Mouse (Mus musculus) lung, embryonic 16.5 days (tissue): ENCODE measurements around the gene Cdc73. TPM values are rescaled to one million over a fixed set of nuclear protein-coding genes. Genes with fewer than 3 reads are reported as not detected.

Experiments
- ATAC-seq: fragments of 200-750 bp; cut with Nextera tagmentation; 2 replicates; pipeline ENCODE4 v1.8.0; 2017; ENCODE audit warnings: low read depth, mild to moderate bottlenecking, moderate library complexity
- H3K27ac ChIP-seq: fragments of 300-500 bp; sonication (generic); 2 replicates; pipeline ENCODE4 v1.5.1; 2014; ENCODE audit warnings: mild to moderate bottlenecking, control low read depth, low read length
- H3K27me3 ChIP-seq: fragments of 300-500 bp; sonication (generic); 2 replicates; pipeline ENCODE4 v1.6.1; 2014; ENCODE audit warnings: low read depth, low read length, mixed read lengths; ENCODE audit not compliant: control insufficient read depth, insufficient read depth
- H3K36me3 ChIP-seq: fragments of 300-500 bp; sonication (generic); 2 replicates; pipeline ENCODE4 v1.6.1; 2014; ENCODE audit warnings: low read length; ENCODE audit not compliant: control insufficient read depth, insufficient read depth
- H3K4me1 ChIP-seq: fragments of 300-500 bp; sonication (generic); replicated peaks from 2 replicates; pipeline ENCODE4 v1.6.1; 2014; ENCODE audit warnings: low read length, mixed read lengths; ENCODE audit not compliant: control insufficient read depth, insufficient read depth
- H3K4me2 ChIP-seq: fragments of 300-500 bp; sonication (generic); 2 replicates; pipeline ENCODE4 v1.6.1; 2014; ENCODE audit warnings: low read depth, low read length, control low read depth
- H3K4me3 ChIP-seq: fragments of 300-500 bp; sonication (generic); 2 replicates; pipeline ENCODE4 v1.5.1; 2014; ENCODE audit warnings: mild to moderate bottlenecking, low read length, control low read depth
- H3K9ac ChIP-seq: fragments of 300-500 bp; sonication (generic); 2 replicates; pipeline ENCODE4 v1.6.1; 2014; ENCODE audit warnings: low read length, control low read depth
- H3K9me3 ChIP-seq: fragments of 300-500 bp; sonication (generic); 2 replicates; pipeline ENCODE4 v1.6.1; 2016; ENCODE audit warnings: low read length; ENCODE audit not compliant: control insufficient read depth
- WGBS: fragments of 180-500 bp; shearing (Covaris S2); extraction: QIAGEN DNeasy Blood & Tissue Kit; methylation state at CpG from one replicate; pipeline ENCODE4 v1.1.7; 2014; 5-methylcytosine and 5-hydroxymethylcytosine counted together
- polyA plus RNA-seq: library from polyadenylated mRNA; unstranded; fragments of >200 nt; fragmentation: Nextera tagmentation; extraction: Ambion mirVana; gene quantifications from 2 replicates; pipeline ENCODE4 v1.2.1, GENCODE M21; 2015

Gene Cdc73
- polyA plus RNA-seq = 10.4 and 13.0 TPM in 2 replicates

DNA sequence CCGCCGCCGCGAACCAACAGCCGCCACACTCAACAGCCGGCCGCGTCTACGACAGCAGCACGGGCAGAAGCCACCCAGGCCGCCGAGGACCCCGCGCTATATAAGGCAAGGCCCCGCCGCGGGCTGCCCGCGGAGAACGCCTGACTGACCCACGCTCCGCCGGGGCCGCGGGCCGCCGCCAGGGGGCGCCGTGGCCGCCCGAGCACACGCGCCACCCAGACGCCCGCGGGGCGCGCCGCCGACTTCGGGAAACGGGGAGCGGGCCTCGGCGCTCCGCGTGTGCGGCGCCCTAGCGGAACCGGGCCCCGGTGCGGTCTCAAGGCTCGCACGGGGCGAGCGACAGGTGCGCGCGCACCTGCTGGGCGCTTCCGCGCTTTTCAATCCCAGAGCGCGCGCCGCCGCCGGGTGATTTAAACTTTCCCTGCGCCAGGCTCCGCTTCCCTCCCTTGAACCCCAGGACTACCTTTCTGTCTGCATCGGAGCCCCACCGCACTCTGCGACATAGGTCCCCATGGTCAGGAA lies at the start of gene Cdc73:
TSS of gene Cdc73 (minus strand) at position 153 of the 522 bp plus-strand sequence.
- under 1% methylated on average over 35 of the region's 74 CpGs for WGBS
- ATAC-seq = peak; percentile 100

GRCm38 (mm10) chr1:143745871-143746270 lies 43.2 kb upstream of the Cdc73 start:
- Histone ChIP-seq H3K9me3 (no peaks in the 10 kb centered on the region), H3K9ac (no peak overlapping the region), H3K4me1 (no peaks in the 10 kb centered on the region), H3K36me3 (peaks cover 27% of the 10 kb centered on the region), H3K27ac (no peak overlapping the region), H3K4me2 (no peak overlapping the region), H3K27me3 (no peaks in the 10 kb centered on the region), H3K4me3 (no peak overlapping the region)
- no peak for ATAC-seq
- 92% methylated on average over 10 of the region's 10 CpGs for WGBS

More for the DNA sequence above, at the start of gene Cdc73:
- H3K27me3 ChIP-seq = no peaks in the 10 kb centered on the region
- H3K9ac ChIP-seq = peak within 1 kb of the TSS; percentile 95
- no peaks in the 10 kb centered on the region for H3K9me3 ChIP-seq
- peak within 1 kb of the TSS; percentile 86 for H3K4me3 ChIP-seq
- peaks cover 12% of the 10 kb centered on the region for H3K4me1 ChIP-seq
- peak within 1 kb of the TSS; percentile 73 for H3K4me2 ChIP-seq
- peak within 1 kb of the TSS; percentile 88 for H3K27ac ChIP-seq
- H3K36me3 ChIP-seq = peaks cover 3% of the 10 kb centered on the region; the same call in 1 of the 2 replicates

DNA sequence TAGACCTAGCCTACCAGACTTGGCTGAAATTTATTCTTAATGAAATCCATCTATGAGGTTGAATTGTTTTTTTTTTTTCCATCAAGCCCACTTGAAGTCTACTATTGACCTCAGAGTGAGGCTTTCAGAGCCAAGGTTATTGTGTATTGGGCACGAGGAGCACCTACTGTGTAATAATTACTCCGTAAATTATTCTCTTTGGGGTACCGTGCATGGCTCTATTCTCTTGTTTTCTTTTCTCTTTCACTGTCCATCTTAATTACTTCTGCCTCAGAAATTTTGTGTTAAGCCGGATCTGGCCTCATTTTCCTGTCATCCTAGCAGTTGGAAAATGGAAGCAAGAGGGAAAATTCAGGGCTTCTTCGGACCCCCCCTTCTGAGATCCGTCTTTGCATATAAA lies 39.5 kb upstream of the Cdc73 start:
- H3K36me3 ChIP-seq = peaks cover 22% of the 10 kb centered on the region
- H3K4me1 ChIP-seq = no peaks in the 10 kb centered on the region
- WGBS = 92% methylated on average over 6 of the region's 6 CpGs
- no peak overlapping the region for H3K27ac ChIP-seq
- no peaks in the 10 kb centered on the region for H3K9me3 ChIP-seq
- ATAC-seq = no peak
- H3K9ac ChIP-seq = no peak overlapping the region
- H3K4me2 ChIP-seq = no peak overlapping the region
- H3K4me3 ChIP-seq = no peak overlapping the region
- no peaks in the 10 kb centered on the region for H3K27me3 ChIP-seq

DNA sequence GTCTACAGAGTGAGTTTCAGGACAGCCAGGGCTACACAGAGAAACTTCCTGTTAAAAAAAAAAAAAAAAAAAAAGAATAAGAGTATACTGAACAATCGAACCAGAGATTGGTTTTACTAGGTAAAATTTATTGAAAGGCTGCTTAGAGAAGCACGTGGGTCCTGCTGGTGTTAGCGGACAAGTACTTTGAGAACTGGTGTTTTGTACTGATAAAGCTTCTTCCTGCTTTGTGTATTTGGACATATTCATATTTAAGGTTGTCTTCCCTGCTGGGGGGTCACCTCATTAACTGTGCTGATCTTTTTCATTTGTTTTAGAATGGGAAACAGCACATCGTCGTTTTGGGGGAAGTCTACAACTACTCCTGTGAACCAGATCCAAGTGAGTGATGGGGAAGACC lies 38.6 kb upstream of the Cdc73 start:
- peaks cover 16% of the 10 kb centered on the region for H3K36me3 ChIP-seq
- H3K9me3 ChIP-seq = no peaks in the 10 kb centered on the region
- H3K9ac ChIP-seq = no peak overlapping the region
- no peak overlapping the region for H3K4me3 ChIP-seq
- WGBS = 86% methylated on average over 5 of the region's 5 CpGs
- H3K27ac ChIP-seq = no peak overlapping the region
- no peak for ATAC-seq
- H3K4me2 ChIP-seq = no peak overlapping the region
- H3K27me3 ChIP-seq = no peaks in the 10 kb centered on the region
- no peaks in the 10 kb centered on the region for H3K4me1 ChIP-seq

GRCm38 (mm10) chr1:143740581-143740980 lies 37.9 kb upstream of the Cdc73 start:
- H3K4me1 ChIP-seq = no peaks in the 10 kb centered on the region
- no peaks in the 10 kb centered on the region for H3K27me3 ChIP-seq
- H3K27ac ChIP-seq = no peak overlapping the region
- H3K36me3 ChIP-seq = peaks cover 16% of the 10 kb centered on the region
- ATAC-seq = no peak
- H3K9ac ChIP-seq = no peak overlapping the region
- H3K9me3 ChIP-seq = no peaks in the 10 kb centered on the region
- no peak overlapping the region; the same call in 1 of the 2 replicates for H3K4me2 ChIP-seq
- H3K4me3 ChIP-seq = no peak overlapping the region
- 91% methylated on average over 10 of the region's 10 CpGs for WGBS

GRCm38 (mm10) chr1:143739361-143740350 lies 37.0 kb upstream of the Cdc73 start:
- Histone ChIP-seq H3K4me3 (peak overlapping the region; percentile 73), H3K4me1 (no peaks in the 10 kb centered on the region), H3K9me3 (no peaks in the 10 kb centered on the region), H3K4me2 (peak overlapping the region; percentile 84), H3K27ac (peak overlapping the region; percentile 74), H3K36me3 (peaks cover 11% of the 10 kb centered on the region), H3K27me3 (no peaks in the 10 kb centered on the region), H3K9ac (peak overlapping the region; percentile 84)
- ATAC-seq = peak; percentile 96
- WGBS = under 1% methylated on average over 68 of the region's 71 CpGs

DNA sequence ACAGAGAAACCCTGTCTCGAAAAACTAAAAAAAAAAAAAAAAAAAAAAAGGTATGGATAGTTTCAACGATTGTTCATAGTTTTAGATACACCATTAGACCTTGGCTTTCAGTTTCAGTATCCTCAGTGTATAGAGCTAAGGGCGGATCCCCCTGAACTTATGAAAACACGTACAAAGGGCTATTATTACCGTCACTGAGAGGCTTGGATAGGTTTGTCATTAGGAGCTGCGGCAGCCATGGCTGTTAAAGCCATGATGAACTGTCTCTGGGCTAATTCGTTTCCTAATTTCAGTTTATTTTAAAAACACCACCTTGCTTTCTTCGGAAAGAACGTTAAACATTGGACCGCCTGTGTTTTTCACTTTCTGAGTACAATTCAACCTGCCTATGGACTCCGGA lies 36.1 kb upstream of the Cdc73 start:
- Histone ChIP-seq H3K9me3 (no peaks in the 10 kb centered on the region), H3K27me3 (no peaks in the 10 kb centered on the region), H3K27ac (no peak overlapping the region; the same call in 1 of the 2 replicates), H3K9ac (peak overlapping the region; percentile 84), H3K4me1 (no peaks in the 10 kb centered on the region), H3K36me3 (peaks cover 11% of the 10 kb centered on the region), H3K4me2 (peak overlapping the region; percentile 84), H3K4me3 (peak overlapping the region; percentile 73)
- 16% methylated on average over 11 of the region's 11 CpGs for WGBS
- peak; percentile 41; the same call in 1 of the 2 replicates for ATAC-seq

DNA sequence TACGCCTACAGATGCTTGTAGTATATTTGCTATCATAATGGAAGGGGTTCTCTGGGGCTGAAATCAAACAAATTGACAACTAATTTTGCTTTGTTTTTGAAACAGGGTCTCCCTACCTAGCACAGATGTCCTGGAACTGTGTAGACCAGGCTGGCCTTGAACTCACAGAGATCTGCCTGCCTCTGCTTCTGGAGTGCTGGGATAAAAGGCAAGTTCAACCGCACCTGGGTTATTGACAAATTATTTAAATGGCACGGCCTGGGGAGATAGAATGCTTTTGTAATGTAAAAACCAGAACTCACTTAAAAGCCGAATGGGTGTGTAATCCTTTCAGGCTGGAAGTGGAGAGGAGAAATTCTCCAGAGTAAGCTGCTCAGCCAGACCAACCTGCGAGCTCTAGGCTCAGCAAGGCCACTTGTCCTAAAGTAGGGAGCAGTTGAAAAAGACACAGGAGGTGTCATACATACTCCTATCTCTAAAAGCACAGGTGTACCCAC lies 31.3 kb upstream of the Cdc73 start:
- Histone ChIP-seq H3K4me1 (no peaks in the 10 kb centered on the region), H3K36me3 (no peaks in the 10 kb centered on the region), H3K4me2 (no peak overlapping the region), H3K4me3 (no peak overlapping the region), H3K9ac (no peak overlapping the region), H3K9me3 (no peaks in the 10 kb centered on the region), H3K27ac (no peak overlapping the region), H3K27me3 (no peaks in the 10 kb centered on the region)
- no peak for ATAC-seq
- 71% methylated on average over 5 of the region's 5 CpGs for WGBS

- Histone ChIP-seq H3K27me3 (no peaks in the 10 kb centered on the region), H3K4me1 (no peaks in the 10 kb centered on the region), H3K27ac (no peak overlapping the region), H3K4me2 (no peak overlapping the region), H3K4me3 (no peak overlapping the region), H3K9me3 (no peaks in the 10 kb centered on the region), H3K36me3 (no peaks in the 10 kb centered on the region), H3K9ac (no peak overlapping the region)
- WGBS = 62% methylated on average over 4 of the region's 4 CpGs
- ATAC-seq = no peak
These were observed 29.0 kb upstream of the Cdc73 start for GRCm38 (mm10) chr1:143731691-143732090.
